Mouse (Mus musculus): ENCODE measurements around the gene Olfr1032. TPM values are rescaled to one million over a fixed set of nuclear protein-coding genes. Genes with fewer than 3 reads are reported as not detected.
"Not testable (repeated sequence)": the region's sequence is repeated elsewhere in the genome, so short reads cannot be mapped to it uniquely, and the experiment has no call there.

Olfr1032 gene
- not detected for total RNA-seq (2021)
- long read RNA-seq, experiment 1, result 0 reads
- long read RNA-seq, experiment 2, result 0 reads

DNA sequence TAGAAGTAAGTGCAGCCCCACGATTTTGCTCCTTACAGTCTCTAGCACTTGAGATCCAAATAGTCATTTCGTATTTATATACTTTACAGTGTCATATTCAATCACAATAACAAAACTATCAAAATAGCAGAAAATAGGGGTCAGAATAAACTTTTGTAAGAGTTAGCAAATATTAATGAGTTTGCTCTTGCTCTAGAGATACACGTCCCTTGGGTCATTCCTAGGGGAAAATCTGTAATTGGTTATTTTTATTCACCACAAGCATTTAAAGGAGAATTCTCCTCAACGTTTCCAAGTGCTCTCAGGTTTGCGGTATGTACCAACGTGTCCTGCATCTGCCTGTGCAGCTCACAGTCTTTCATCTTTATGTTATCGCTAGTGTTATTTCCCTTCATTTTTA is at the start of gene Olfr1032:
Gene Olfr1032, plus strand, starts transcription at position 301 of the 400 bp plus-strand sequence.
- no peak for DNase-seq (ENCODE audit: low spot score)

- no peak for DNase-seq (ENCODE audit: low spot score)
Observed at GRCm38 (mm10) chr2:85973595-85973994, 31.7 kb upstream of the Olfr1032 start, which contains the start of gene Olfr1029. Gene Olfr1029 (plus strand): TSS chr2:85973895.

DNA sequence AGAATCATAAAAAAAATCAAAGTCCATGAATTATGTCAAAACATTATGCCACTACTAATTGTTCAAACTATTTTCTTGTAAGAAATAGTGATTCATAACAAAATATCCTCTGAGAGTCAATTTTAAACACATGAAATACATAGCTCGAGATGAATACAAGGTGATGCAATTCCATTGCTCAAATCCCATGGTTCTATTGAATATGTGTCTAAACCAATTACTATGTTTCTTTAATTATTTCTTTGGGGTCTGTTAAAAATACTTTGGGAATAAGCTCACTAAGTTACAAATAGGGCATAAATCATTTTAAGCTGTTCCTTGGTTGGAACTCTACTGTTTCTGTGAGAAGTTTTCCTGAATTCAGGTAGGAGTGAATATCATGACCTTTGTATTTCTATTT is 26.4 kb upstream of the Olfr1032 start, which contains the start of gene Olfr1030:
Gene Olfr1030, plus strand, starts transcription at position 301 of the 400 bp plus-strand sequence.
- DNase-seq (ENCODE audit: low spot score), result no peak

DNA sequence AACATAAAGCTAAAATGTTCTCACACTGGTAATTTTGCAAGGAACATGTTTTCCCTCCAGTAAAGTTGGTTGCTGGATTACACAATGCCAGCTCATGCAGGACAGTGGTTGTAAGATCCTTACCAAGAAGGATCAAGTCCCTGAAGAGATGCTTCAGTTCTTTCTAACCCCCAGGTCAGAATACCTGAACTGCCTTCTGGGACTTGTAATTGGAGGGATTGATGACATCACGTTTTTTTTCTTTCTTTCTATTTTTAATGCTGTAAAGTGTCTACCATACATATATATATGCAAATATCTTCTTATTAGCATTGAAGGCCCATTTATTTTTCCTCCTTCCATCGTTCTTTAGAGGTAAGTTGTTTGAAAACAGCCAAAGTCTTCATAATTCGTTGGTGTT is 15.3 kb upstream of the Olfr1032 start, which contains the start of gene Olfr1031:
Gene Olfr1031, plus strand, starts transcription at position 301 of the 400 bp plus-strand sequence.
- no peak for DNase-seq (ENCODE audit: low spot score)

DNA sequence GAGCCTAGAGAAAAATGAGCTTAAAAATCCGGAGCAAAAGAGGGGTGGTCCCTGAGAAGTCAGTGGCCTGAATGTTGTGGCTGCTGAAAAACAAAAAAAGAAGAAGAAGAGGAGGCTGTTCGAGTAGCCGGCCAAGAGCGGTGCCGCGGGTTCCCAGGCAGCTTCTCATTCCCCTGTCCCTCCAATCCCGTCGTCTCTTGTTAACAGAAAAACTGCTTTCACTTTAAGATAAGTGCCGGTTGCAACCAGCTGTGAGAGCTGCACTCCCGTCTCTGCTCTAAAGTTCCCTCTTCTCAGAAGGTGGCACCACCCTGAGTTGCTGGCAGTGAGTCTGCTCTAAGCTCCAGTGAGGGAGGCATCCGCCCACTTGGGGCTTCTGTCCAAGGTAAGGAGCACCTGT is 15.1 kb downstream of the Olfr1032 start, which contains the start of gene Olfr1033:
Gene Olfr1033, plus strand, starts transcription at position 228 of the 400 bp plus-strand sequence.
- not testable (repeated sequence) for DNase-seq (ENCODE audit: low spot score)

DNA sequence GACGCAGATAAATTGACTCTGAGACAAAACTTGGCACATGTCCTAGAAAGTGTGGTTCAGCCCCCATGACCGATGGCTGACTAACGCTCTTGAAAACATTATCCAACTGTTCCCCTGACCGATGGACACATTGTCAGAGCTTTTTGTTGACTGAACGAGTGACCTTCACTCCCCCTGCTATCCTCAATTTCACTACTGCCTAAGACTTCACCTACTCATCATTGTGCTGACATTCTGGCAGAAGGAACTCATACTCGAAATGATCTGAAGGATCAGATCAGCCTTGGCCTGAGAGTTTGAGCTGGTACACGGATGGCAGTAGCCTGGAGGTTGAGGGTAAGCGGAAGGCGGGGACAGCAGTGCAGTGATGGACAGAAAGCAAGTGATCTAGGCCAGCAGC is 16.2 kb downstream of the Olfr1032 start:
- DNase-seq (ENCODE audit: low spot score), result not testable (repeated sequence)

- DNase-seq (ENCODE audit: low spot score), result no peak
Observed at GRCm38 (mm10) chr2:86045561-86045960, 40.2 kb downstream of the Olfr1032 start, which contains the start of gene Olfr1034. Gene Olfr1034 (plus strand): TSS chr2:86045861.

DNA sequence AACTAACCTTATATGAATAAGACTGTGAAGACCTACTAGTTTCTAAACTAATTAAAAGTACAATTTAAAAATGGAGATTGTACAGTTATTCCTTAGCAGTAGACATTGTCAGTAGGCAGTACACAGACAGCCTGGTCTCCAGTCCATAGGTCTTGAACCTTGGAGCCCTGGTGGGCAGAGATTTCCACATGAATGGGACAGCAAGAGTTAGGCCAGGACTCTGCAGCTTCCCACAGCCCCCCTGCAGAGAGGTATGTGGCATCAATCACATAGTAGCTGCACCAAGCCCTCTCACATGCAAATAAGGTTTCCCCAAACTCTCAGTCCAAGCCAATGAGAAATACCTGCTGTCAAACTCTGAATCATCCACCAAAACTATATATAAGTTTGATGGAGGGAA is 45.4 kb downstream of the Olfr1032 start:
- DNase-seq (ENCODE audit: low spot score), result not testable (repeated sequence)

Other genes starting within 250 kb of the Olfr1032 start
- gene Olfr1012, start 242.8 kb upstream of the Olfr1032 start, total RNA-seq (2021), result not detected
- not detected for gene Olfr1013, start 238.4 kb upstream of the Olfr1032 start, total RNA-seq (2021)
- gene Olfr1014, start 232.8 kb upstream of the Olfr1032 start, total RNA-seq (2021), result not detected
- gene Olfr1015, start 223.5 kb upstream of the Olfr1032 start, total RNA-seq (2021), result not detected
- gene Olfr1016, start 203.0 kb upstream of the Olfr1032 start, total RNA-seq (2021), result not detected
- not detected for gene Olfr1018, start 187.1 kb upstream of the Olfr1032 start, total RNA-seq (2021)
- not detected for gene Olfr1019, start 160.1 kb upstream of the Olfr1032 start, total RNA-seq (2021)
- not detected for gene Olfr1020, start 158.5 kb upstream of the Olfr1032 start, total RNA-seq (2021)
- gene Olfr1022, start 136.9 kb upstream of the Olfr1032 start, total RNA-seq (2021), result not detected
- not detected for gene Olfr1023, start 119.9 kb upstream of the Olfr1032 start, total RNA-seq (2021)
- gene Olfr1024, start 100.5 kb upstream of the Olfr1032 start, total RNA-seq (2021), result not detected
- gene Olfr1025-ps1, start 90.3 kb upstream of the Olfr1032 start, total RNA-seq (2021), result not detected
- not detected for gene Olfr1026, start 84.0 kb upstream of the Olfr1032 start, total RNA-seq (2021)
- not detected for gene Olfr1028, start 55.1 kb upstream of the Olfr1032 start, total RNA-seq (2021)
- not detected for gene Olfr1029, start 31.6 kb upstream of the Olfr1032 start, total RNA-seq (2021)
- gene Olfr1030, start 26.3 kb upstream of the Olfr1032 start, total RNA-seq (2021), result not detected
- not detected for gene Olfr1031, start 15.2 kb upstream of the Olfr1032 start, total RNA-seq (2021)
- under 1 TPM in 1 of 2 experiments, not detected in 1; 1.00 TPM for gene Olfr1033, start 15.1 kb downstream of the Olfr1032 start, total RNA-seq (2021)
- not detected for gene Olfr1034, start 40.3 kb downstream of the Olfr1032 start, total RNA-seq (2021)
- not detected for gene Olfr1036, start 68.5 kb downstream of the Olfr1032 start, total RNA-seq (2021)
- gene Olfr1037, start 81.8 kb downstream of the Olfr1032 start, total RNA-seq (2021), result not detected
- not detected for gene Olfr1039, start 130.4 kb downstream of the Olfr1032 start, total RNA-seq (2021)
- not detected for gene Olfr1040, start 141.2 kb downstream of the Olfr1032 start, total RNA-seq (2021)
- gene Olfr1042, start 156.3 kb downstream of the Olfr1032 start, total RNA-seq (2021), result not detected
- gene Olfr1043, start 162.0 kb downstream of the Olfr1032 start, total RNA-seq (2021), result not detected
- gene Olfr1044, start 172.3 kb downstream of the Olfr1032 start, total RNA-seq (2021), result not detected
- not detected for gene Olfr52, start 180.1 kb downstream of the Olfr1032 start, total RNA-seq (2021)
- not detected for gene Olfr1045, start 197.5 kb downstream of the Olfr1032 start, total RNA-seq (2021)
- gene Olfr1046, start 213.8 kb downstream of the Olfr1032 start, total RNA-seq (2021), result not detected
- gene Olfr1047, start 225.9 kb downstream of the Olfr1032 start, total RNA-seq (2021), result not detected
- gene Olfr1048, start 234.7 kb downstream of the Olfr1032 start, total RNA-seq (2021), result not detected